Mouse (Mus musculus) kidney, embryonic 16.5 days (tissue): Measurements from ENCODE around the gene Lef1. TPM values are rescaled to one million over a fixed set of nuclear protein-coding genes. Genes with fewer than 3 reads are reported as not detected.

ENCODE experiments used
- ATAC-seq: fragments of 200-750 bp; cut with Nextera tagmentation; 2 replicates; pipeline ENCODE4 v1.8.0; 2017; ENCODE audit warnings: moderate TSS enrichment; ENCODE audit not compliant: low FRiP score, low TSS enrichment
- H3K27ac ChIP-seq: fragments of 300-500 bp; sonication (generic); 2 replicates; pipeline ENCODE4 v1.5.1; 2014; ENCODE audit warnings: low read length
- H3K27me3 ChIP-seq: fragments of 300-500 bp; sonication (generic); 2 replicates; pipeline ENCODE4 v1.6.1; 2014; ENCODE audit warnings: low read length, control low read depth, mixed read lengths; ENCODE audit not compliant: insufficient read depth
- H3K36me3 ChIP-seq: fragments of 300-500 bp; sonication (generic); 2 replicates; pipeline ENCODE4 v1.6.1; 2014; ENCODE audit warnings: low read length, control low read depth, mixed read lengths; ENCODE audit not compliant: insufficient read depth
- H3K4me1 ChIP-seq: fragments of 300-500 bp; sonication (generic); 2 replicates; pipeline ENCODE4 v1.6.1; 2014; ENCODE audit warnings: low read length, control low read depth, mixed read lengths; ENCODE audit not compliant: insufficient read depth
- H3K4me2 ChIP-seq: fragments of 300-500 bp; sonication (generic); replicated peaks from 2 replicates; pipeline ENCODE4 v1.6.1; 2014; ENCODE audit warnings: low read depth, low read length
- H3K4me3 ChIP-seq: fragments of 300-500 bp; sonication (generic); 2 replicates; pipeline ENCODE4 v1.5.1; 2014; ENCODE audit warnings: mild to moderate bottlenecking, low read length
- H3K9ac ChIP-seq: fragments of 300-500 bp; sonication (generic); replicated peaks from 2 replicates; pipeline ENCODE4 v1.6.1; 2014; ENCODE audit warnings: low read length
- H3K9me3 ChIP-seq: fragments of 300-500 bp; sonication (generic); 2 replicates; pipeline ENCODE4 v1.6.1; 2016; ENCODE audit warnings: low read length, control low read depth
- WGBS: fragments of 180-500 bp; shearing (Covaris S2); extraction: QIAGEN DNeasy Blood & Tissue Kit; methylation state at CpG from one replicate; pipeline ENCODE4 v1.1.7; 2014; 5-methylcytosine and 5-hydroxymethylcytosine counted together
- polyA plus RNA-seq: library from polyadenylated mRNA; unstranded; fragments of >200 nt; fragmentation: Nextera tagmentation; extraction: Ambion mirVana; gene quantifications from 2 replicates; pipeline ENCODE4 v1.2.1, GENCODE M21; 2015

Lef1 gene
- polyA plus RNA-seq, 1 experiment from 2014 or later: 20.0 TPM

DNA sequence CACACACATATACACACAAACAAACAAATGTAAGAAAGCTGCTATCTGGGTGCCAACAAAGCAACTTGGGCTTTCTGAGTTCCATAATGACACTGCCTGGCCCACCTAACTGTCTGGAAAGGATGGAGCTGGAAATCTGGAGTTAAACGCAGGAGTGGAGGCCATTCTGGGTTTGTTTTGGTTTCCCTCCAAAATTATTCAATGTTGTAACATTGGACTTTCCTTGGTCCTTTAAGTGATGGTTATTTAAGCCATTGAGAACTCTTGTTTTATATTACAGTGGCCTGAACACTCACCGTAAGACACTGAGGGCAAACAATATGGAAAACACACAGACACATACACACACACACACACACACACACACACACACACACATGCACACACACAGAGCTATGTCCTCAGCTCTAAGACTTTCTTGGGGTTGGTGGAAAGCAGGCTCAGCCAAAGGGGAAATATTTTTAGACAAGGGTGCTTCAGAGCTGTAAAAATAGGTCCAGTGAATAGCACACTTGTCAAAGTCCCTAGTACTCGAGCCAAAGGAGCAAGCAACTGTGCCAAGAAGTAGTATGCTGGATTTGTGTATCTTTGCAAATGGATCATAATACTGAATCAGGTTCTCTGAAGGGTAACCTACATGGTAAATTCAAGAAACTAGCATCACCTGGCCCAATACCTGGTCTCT, 156.2 kb downstream of the Lef1 start:
- H3K4me2 ChIP-seq: no peak overlapping the region
- H3K9me3 ChIP-seq: peaks cover 1% of the 10 kb centered on the region; the same call in 1 of the 2 replicates
- H3K36me3 ChIP-seq: peaks cover 13% of the 10 kb centered on the region
- H3K27ac ChIP-seq: no peak overlapping the region
- H3K9ac ChIP-seq: no peak overlapping the region
- WGBS: 87% methylated on average over 3 of the region's 3 CpGs
- H3K27me3 ChIP-seq: no peaks in the 10 kb centered on the region
- no peak overlapping the region for H3K4me3 ChIP-seq
- no peak for ATAC-seq
- peaks cover 40% of the 10 kb centered on the region for H3K4me1 ChIP-seq

DNA sequence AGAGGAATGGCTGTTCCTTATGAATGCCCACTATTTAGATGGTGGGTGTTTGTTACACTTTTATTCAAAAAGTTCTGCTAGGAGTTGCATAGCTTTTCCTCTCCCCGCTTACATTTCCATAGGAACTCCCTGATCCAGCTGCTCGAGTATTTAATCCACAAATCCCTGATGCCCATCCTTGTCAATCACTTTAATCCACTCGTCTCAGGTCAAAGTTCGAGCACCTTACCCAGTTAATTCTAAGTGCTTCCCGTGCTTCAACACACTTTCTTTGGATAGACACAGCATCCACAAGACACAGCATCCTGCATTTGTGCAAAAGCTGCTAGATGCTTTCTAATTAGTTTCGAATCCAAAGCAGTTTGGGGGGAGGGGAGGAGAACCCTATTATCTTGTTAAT, 160.1 kb downstream of the Lef1 start:
- ATAC-seq: no peak
- no peak overlapping the region for H3K9ac ChIP-seq
- H3K27me3 ChIP-seq: no peaks in the 10 kb centered on the region
- WGBS: 62% methylated on average over 6 of the region's 6 CpGs
- peak overlapping the region; percentile 71; the same call in 1 of the 2 replicates for H3K4me3 ChIP-seq
- H3K36me3 ChIP-seq: 0 out of 2 replicates have a peak, but pooled peaks cover 6% of the 10 kb centered on the region
- peaks cover 42% of the 10 kb centered on the region for H3K4me1 ChIP-seq
- peak overlapping the region; percentile 57 for H3K4me2 ChIP-seq
- H3K27ac ChIP-seq: no peak overlapping the region
- H3K9me3 ChIP-seq: no peaks in the 10 kb centered on the region

DNA sequence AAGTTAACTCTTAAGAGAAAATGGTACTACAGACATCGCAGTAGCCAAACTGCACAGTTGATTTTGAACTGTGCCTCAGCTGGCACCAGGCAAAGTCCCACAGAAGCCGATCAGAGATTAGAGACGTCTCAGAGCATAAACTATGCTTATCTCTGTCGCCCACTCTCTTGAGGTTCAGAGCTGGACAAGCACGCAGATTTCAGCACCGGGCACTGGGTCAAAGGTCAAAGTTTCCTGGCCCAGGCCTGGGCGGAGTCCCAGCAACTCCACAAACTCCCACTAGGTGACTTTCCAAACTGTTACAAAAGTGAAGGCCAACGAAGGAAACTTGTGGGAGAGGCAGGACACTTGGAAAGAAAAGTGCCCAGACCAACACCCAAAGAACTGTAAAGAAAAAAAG, 160.9 kb downstream of the Lef1 start:
- 8% methylated on average over 8 of the region's 8 CpGs for WGBS
- Histone ChIP-seq H3K36me3 (0 out of 2 replicates have a peak, but pooled peaks cover 6% of the 10 kb centered on the region), H3K27me3 (no peaks in the 10 kb centered on the region), H3K4me2 (peak overlapping the region; percentile 57), H3K4me3 (peak overlapping the region; percentile 71), H3K4me1 (peaks cover 42% of the 10 kb centered on the region), H3K27ac (peak overlapping the region; percentile 70), H3K9me3 (no peaks in the 10 kb centered on the region), H3K9ac (peak overlapping the region; percentile 78)
- peak; percentile 39; the same call in 1 of the 2 replicates for ATAC-seq

DNA sequence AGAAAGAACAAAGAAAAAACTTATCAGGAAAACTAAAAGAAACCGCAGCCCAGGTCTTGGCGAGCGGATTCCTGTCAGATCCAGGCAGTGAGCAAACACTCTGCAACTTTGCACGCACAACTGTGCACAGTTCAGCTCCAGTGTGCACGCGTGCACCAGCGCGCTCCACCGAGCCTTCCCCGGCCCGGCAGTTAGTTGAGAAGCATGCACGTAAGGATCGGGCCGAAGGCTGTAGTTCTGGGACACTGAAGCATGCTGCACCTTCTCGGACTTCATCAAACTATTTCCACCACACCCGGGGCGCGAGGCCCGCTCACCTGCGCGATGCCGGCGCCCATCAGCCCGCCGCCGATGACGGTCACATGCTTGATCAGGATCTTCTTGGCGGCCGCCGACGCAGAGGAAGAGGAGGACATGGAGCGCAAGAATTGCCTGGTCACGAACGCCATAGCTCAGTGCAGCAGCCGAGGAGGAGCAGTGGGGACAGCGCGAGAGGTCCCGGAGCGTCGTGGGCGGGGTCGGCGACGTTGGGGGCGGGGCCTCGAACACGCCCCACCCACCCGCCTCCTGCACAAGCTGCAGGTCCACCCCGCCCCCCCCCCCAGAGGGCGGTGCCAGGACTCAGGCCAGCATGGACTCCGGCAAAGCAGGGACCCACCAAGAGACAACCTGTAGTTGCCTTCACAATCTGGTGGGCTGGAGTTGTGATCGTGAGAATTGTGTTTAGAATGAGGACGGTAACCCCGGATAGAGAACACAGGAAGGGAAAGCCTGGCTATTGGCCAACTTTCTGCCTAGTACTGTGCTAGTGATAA, 161.5 kb downstream of the Lef1 start, which contains the start of gene Hadh:
Gene Hadh (minus strand): TSS at position 543 of the 815 bp plus-strand sequence.
- H3K9me3 ChIP-seq: no peaks in the 10 kb centered on the region
- H3K36me3 ChIP-seq: 0 out of 2 replicates have a peak, but pooled peaks cover 6% of the 10 kb centered on the region
- H3K9ac ChIP-seq: peak within 1 kb of the TSS; percentile 78
- no peaks in the 10 kb centered on the region for H3K27me3 ChIP-seq
- H3K27ac ChIP-seq: peak within 1 kb of the TSS; percentile 75
- under 1% methylated on average over 53 of the region's 54 CpGs for WGBS
- peaks cover 42% of the 10 kb centered on the region for H3K4me1 ChIP-seq
- peak; percentile 93 for ATAC-seq
- peak within 1 kb of the TSS; percentile 71 for H3K4me3 ChIP-seq
- peak within 1 kb of the TSS; percentile 57 for H3K4me2 ChIP-seq

DNA sequence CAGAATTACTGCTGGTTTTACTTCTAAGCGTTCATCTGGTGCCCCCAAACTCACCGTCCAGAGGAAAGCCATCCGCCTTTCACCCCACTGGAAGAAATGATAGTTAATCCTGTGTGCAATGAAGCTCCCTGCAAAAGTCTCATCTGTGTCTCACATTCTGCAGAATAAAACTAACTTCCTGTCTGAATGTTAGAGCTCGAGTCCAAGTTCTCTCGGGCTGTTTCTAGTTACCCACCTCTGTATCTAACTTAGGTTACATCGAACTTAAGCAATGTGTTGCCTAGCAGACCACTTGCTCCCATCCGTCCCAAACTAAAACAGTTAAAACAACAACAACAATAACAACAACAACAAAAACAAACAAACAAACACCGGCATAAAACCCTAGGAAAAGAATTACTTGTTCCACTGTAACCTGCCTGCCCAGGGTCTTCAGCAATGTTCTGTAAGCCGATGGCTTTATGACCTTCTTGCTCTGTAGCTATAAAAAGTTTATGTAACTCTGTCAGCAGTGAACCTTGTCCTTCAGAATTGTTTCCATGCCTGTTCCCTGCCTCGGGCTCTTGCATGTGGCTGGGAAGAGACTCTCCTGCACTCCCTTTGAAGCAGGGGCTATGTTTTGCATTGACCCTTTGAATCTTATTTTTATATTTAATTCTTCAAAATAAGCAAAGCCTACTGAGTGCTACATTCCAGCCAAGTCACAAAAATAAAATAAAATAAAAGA, 162.3 kb downstream of the Lef1 start:
- WGBS: 20% methylated on average over 10 of the region's 10 CpGs
- H3K4me2 ChIP-seq: peak overlapping the region; percentile 57
- peak overlapping the region; percentile 75 for H3K27ac ChIP-seq
- peaks cover 42% of the 10 kb centered on the region for H3K4me1 ChIP-seq
- ATAC-seq: peak; percentile 24
- no peaks in the 10 kb centered on the region for H3K36me3 ChIP-seq
- H3K27me3 ChIP-seq: no peaks in the 10 kb centered on the region
- H3K9ac ChIP-seq: peak overlapping the region; percentile 66
- peak overlapping the region; percentile 71 for H3K4me3 ChIP-seq
- no peaks in the 10 kb centered on the region for H3K9me3 ChIP-seq

Other genes starting within 250 kb of the Lef1 start
- gene Hadh, start 161.6 kb downstream of the Lef1 start, polyA plus RNA-seq: 132 and 150 TPM in 2 replicates
- gene Cyp2u1, start 192.8 kb downstream of the Lef1 start, polyA plus RNA-seq: 3.9 and 4.3 TPM in 2 replicates